In the genomic region with DNA sequence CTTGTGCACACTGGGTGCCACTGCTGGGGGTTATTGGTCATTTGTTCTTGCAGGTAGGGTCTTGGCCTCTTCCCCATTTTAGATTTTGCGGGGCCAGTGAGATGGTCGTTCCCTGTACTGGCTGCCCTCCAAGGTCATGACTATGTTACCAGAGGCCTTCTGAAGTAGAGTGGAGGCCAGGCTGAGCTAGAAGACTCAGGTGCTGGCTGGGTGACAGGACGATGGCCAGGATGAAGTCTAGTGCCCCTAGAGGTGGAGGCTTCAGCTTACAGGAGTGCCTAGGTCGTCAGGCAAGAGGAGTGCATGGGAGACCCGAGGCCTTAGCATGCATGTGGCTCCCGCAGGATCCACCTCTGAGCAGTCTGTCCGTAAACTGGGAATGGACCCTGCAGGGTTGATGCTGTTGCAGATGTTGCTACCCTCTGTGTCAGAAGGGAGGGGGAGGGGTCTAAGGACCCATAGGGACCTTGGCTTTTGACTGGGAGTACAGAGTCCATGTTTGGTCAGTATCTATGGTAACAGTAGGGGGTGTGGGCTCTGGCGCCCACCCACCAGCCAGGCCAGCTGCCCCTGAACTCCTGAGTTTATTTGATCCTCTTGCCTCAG, we compare ENCODE assay signal across 9 mouse cellular contexts. TPM values are rescaled to one million over a fixed set of nuclear protein-coding genes. Genes with fewer than 3 reads are reported as not detected.
DNase-seq lines count a peak whose midpoint lies in the region; ATAC-seq and TF ChIP-seq lines count a peak whose summit lies in the region.
"Had no signal": no experiment of that assay in that cellular context is flagged by ENCODE, and none has a peak within 500 bp of the region (broad histone marks: within the 10 kb centered on the region; RNA-seq: fewer than 3 reads in every experiment).

No protein-coding gene starts in this region.

- peak; percentile 25; the same call in 1 of the 2 replicates for TF ChIP-seq CTCF in small intestine, adult 2 months (IDR thresholded peaks at IDR 0.05; ENCODE audit: extremely low read depth, insufficient read length, insufficient replicate concordance, low read depth, low read length)

- TF ChIP-seq POLR2A in small intestine, adult 2 months (IDR thresholded peaks at IDR 0.05; ENCODE audit: low read depth, low read length), result no peak

- no peak overlapping the region for H3K27ac ChIP-seq in small intestine, adult 2 months (ENCODE audit: insufficient read depth, low read depth, low read length)
- H3K27ac ChIP-seq in midbrain, embryonic 16.5 days (ENCODE audit: low read length), result no peak overlapping the region
- H3K27ac ChIP-seq: neural tube, embryonic 13.5 days had no signal

- no peak overlapping the region for H3K4me3 ChIP-seq in small intestine, adult 2 months (ENCODE audit: low read depth, low read length)
- H3K4me3 ChIP-seq in midbrain, embryonic 16.5 days (ENCODE audit: low read depth, low read length), result no peak overlapping the region
- H3K4me3 ChIP-seq: neural tube, embryonic 13.5 days had no signal

- no peak overlapping the region for H3K4me2 ChIP-seq in midbrain, embryonic 16.5 days (ENCODE audit: low read length)
- H3K4me2 ChIP-seq: neural tube, embryonic 13.5 days had no signal

- H3K27me3 ChIP-seq in small intestine, adult 2 months (ENCODE audit: control insufficient read depth, insufficient read depth, low read length), result no peaks in the 10 kb centered on the region
- H3K27me3 ChIP-seq in midbrain, embryonic 16.5 days (ENCODE audit: control insufficient read depth, insufficient read depth, low read depth, low read length), result no peaks in the 10 kb centered on the region
- H3K27me3 ChIP-seq: neural tube, embryonic 13.5 days had no signal

- H3K9ac ChIP-seq in midbrain, embryonic 16.5 days (ENCODE audit: low read depth, low read length), result no peak overlapping the region

- peak; percentile 32 to 34 for DNase-seq in cerebellum, adult 18-20 months
- peak; percentile 22 for DNase-seq in right cerebral cortex, postnatal 14 days
- no peak for DNase-seq in right cerebral cortex, postnatal 36 days (ENCODE audit: low spot score in 2 of 2)
- DNase-seq in layer of hippocampus, adult 8-10 months (ENCODE audit: low spot score in 2 of 2), result no peak

- peaks cover 7% of the 10 kb centered on the region for H3K4me1 ChIP-seq in small intestine, adult 2 months (ENCODE audit: control insufficient read depth, insufficient read depth, insufficient read length, low read length)
- H3K4me1 ChIP-seq in midbrain, embryonic 16.5 days (ENCODE audit: control insufficient read depth, insufficient read depth, low read length), result peaks cover 20% of the 10 kb centered on the region

- H3K9me3 ChIP-seq in midbrain, embryonic 16.5 days (replicated peaks; ENCODE audit: control insufficient read depth, low read length, poor library complexity, severe bottlenecking), result no peaks in the 10 kb centered on the region; the same call in 1 of the 2 replicates
- H3K9me3 ChIP-seq: neural tube, embryonic 13.5 days had no signal

- WGBS in small intestine, adult 2 months, result 65% methylated on average over 8 of the region's 8 CpGs
- WGBS in midbrain, embryonic 16.5 days, result 83% methylated on average over 8 of the region's 8 CpGs

- no peak for ATAC-seq in cerebellum, adult (ENCODE audit: insufficient number of reproducible peaks, low FRiP score, low TSS enrichment)
- ATAC-seq in erythroblast, adult 5-6 weeks (replicated peaks; ENCODE audit: low FRiP score, poor library complexity, severe bottlenecking), result peak; percentile 34; the same call in 1 of the 2 replicates
- ATAC-seq in midbrain, embryonic 16.5 days, result no peak

- no peaks in the 10 kb centered on the region for H3K36me3 ChIP-seq in small intestine, adult 2 months (ENCODE audit: control insufficient read depth, insufficient read depth, low read length)
- no peaks in the 10 kb centered on the region for H3K36me3 ChIP-seq in midbrain, embryonic 16.5 days (ENCODE audit: control insufficient read depth, insufficient read depth, low read length)
- H3K36me3 ChIP-seq: neural tube, embryonic 13.5 days had no signal

RNA-seq across cellular contexts. Expression of gene Mta1, which starts 5.9 kb away (rescaled TPM):
- 14.8 and 15.0 TPM in 2 replicates for total RNA-seq in erythroblast, adult 5-6 weeks (2015; ENCODE audit: low replicate concordance)
- 8.5 and 13.6 TPM in 2 replicates for total RNA-seq in erythroblast, adult 5-6 weeks (2017; ENCODE audit: low replicate concordance)
- 23.9 and 47.6 TPM in 2 replicates for polyA plus RNA-seq in small intestine, adult 2 months (2012; rRNA removed)
- total RNA-seq in layer of hippocampus, adult 8-10 months (2022), result 10 to 100 TPM; 70.5 to 74.8 (median 72.0) TPM
- polyA plus RNA-seq in midbrain, embryonic 16.5 days (2015; fragmentation: Nextera tagmentation; extraction: Ambion mirVana), result 14.4 and 15.9 TPM in 2 replicates

RNA-seq across cellular contexts. Expression of gene Tex22, which starts 29.6 kb away (rescaled TPM):
- not detected in 2 replicates for total RNA-seq in erythroblast, adult 5-6 weeks (2015; ENCODE audit: low replicate concordance)
- 0.42 TPM in 1 of 2 replicates, not detected in the other for total RNA-seq in erythroblast, adult 5-6 weeks (2017; ENCODE audit: low replicate concordance)
- not detected in 2 replicates for polyA plus RNA-seq in small intestine, adult 2 months (2012; rRNA removed)
- total RNA-seq in layer of hippocampus, adult 8-10 months (2022), result under 1 TPM; 0.34 to 0.87 (median 0.60) TPM
- polyA plus RNA-seq in midbrain, embryonic 16.5 days (2015; fragmentation: Nextera tagmentation; extraction: Ambion mirVana), result not detected in 2 replicates
- polyA plus RNA-seq: neural tube, embryonic 13.5 days had no signal

RNA-seq across cellular contexts. Expression of gene Crip2, which starts 36.1 kb away (rescaled TPM):
- total RNA-seq in erythroblast, adult 5-6 weeks (2015; ENCODE audit: low replicate concordance), result 6.9 and 9.0 TPM in 2 replicates
- 3.6 and 3.9 TPM in 2 replicates for total RNA-seq in erythroblast, adult 5-6 weeks (2017; ENCODE audit: low replicate concordance)
- polyA plus RNA-seq in small intestine, adult 2 months (2012; rRNA removed), result 73.8 and 86.3 TPM in 2 replicates
- total RNA-seq in layer of hippocampus, adult 8-10 months (2022), result 10 to 100 TPM; 75.5 to 95.0 (median 89.1) TPM
- 369 and 395 TPM in 2 replicates for polyA plus RNA-seq in midbrain, embryonic 16.5 days (2015; fragmentation: Nextera tagmentation; extraction: Ambion mirVana)

RNA-seq across cellular contexts. Expression of gene Crip1, which starts 42.2 kb away (rescaled TPM):
- total RNA-seq in erythroblast, adult 5-6 weeks (2015; ENCODE audit: low replicate concordance), result 111 and 139 TPM in 2 replicates
- 75.3 and 179 TPM in 2 replicates for total RNA-seq in erythroblast, adult 5-6 weeks (2017; ENCODE audit: low replicate concordance)
- 4,805 and 16,576 TPM in 2 replicates for polyA plus RNA-seq in small intestine, adult 2 months (2012; rRNA removed)
- 10 to 100 TPM; 10.9 to 27.6 (median 18.7) TPM for total RNA-seq in layer of hippocampus, adult 8-10 months (2022)
- polyA plus RNA-seq in midbrain, embryonic 16.5 days (2015; fragmentation: Nextera tagmentation; extraction: Ambion mirVana), result 16.8 and 23.3 TPM in 2 replicates

RNA-seq across cellular contexts. Expression of gene Tedc1, which starts 52.3 kb away (rescaled TPM):
- 1.0 and 1.9 TPM in 2 replicates for total RNA-seq in erythroblast, adult 5-6 weeks (2015; ENCODE audit: low replicate concordance)
- total RNA-seq in erythroblast, adult 5-6 weeks (2017; ENCODE audit: low replicate concordance), result 7.5 and 8.2 TPM in 2 replicates
- 9.2 and 18.3 TPM in 2 replicates for polyA plus RNA-seq in small intestine, adult 2 months (2012; rRNA removed)
- 1 to 10 TPM; 1.2 to 2.2 (median 1.4) TPM for total RNA-seq in layer of hippocampus, adult 8-10 months (2022)
- 11.0 and 11.4 TPM in 2 replicates for polyA plus RNA-seq in midbrain, embryonic 16.5 days (2015; fragmentation: Nextera tagmentation; extraction: Ambion mirVana)

Comparison
In these comparisons a context has a peak if more than half of its experiments do, and no peak if none do; other contexts are left out.
1. DNase-seq: peak in cerebellum, adult 18-20 months (2 of 2) and right cerebral cortex, postnatal 14 days (single experiment); none in right cerebral cortex, postnatal 36 days (0 of 2) and layer of hippocampus, adult 8-10 months (0 of 2).
2. RNA of gene Mta1, which starts 5.9 kb away (total RNA-seq): 70.5 to 74.8 TPM in layer of hippocampus, adult 8-10 months; 8.5 to 15.0 TPM in erythroblast, adult 5-6 weeks; every median in the first group is over 4 times any median in the second.
3. RNA of gene Crip2, which starts 36.1 kb away (total RNA-seq): 75.5 to 95.0 TPM in layer of hippocampus, adult 8-10 months; 3.6 to 9.0 TPM in erythroblast, adult 5-6 weeks; every median in the first group is over 4 times any median in the second.